Mouse (Mus musculus): ENCODE results near the gene Zranb1. TPM values are rescaled to one million over a fixed set of nuclear protein-coding genes. Genes with fewer than 3 reads are reported as not detected.

Gene Zranb1
- total and polyA plus RNA-seq, 3 experiments: 17.4 to 18.5 TPM; not detected in 1

DNA sequence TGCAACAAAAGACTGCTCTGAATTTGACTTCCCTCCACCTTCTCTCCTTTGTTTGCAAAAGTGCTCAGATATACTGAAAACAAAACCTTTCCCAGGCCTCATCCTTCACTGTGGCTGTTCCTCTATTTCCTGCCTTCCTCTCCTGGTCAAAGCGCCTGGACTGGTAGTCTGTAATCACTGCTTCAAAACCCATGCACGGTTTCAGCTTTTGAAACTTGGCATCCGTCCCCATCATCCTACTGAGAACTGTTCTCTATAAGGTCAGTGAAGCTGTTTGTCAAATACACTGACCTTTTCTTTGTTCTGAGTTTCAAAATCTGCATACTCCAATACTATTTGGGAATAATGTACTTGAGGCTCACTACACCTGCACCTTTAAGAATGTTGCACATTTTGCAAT, 3.7 kb upstream of the Zranb1 start:
- DNase-seq (ENCODE audit: low read depth, low spot score): no peak
- peaks cover 0 to 2% of the 10 kb centered on the region in 2 experiments; a peak in 1 of 4 replicates for H3K36me3 ChIP-seq (ENCODE audit: control insufficient read depth in 1 of 2, insufficient read depth in 2 of 2, low read length in 2 of 2)
- no peaks in the 10 kb centered on the region for H3K9me3 ChIP-seq (replicated peaks; ENCODE audit: insufficient read depth, low read length)
- TF ChIP-seq GATA1 (IDR thresholded peaks at IDR 0.05; ENCODE audit: low read depth, low read length): no peak
- TF ChIP-seq POLR2AphosphoS2 (IDR thresholded peaks at IDR 0.05; ENCODE audit: low read length): no peak
- TF ChIP-seq ELF1 (IDR thresholded peaks at IDR 0.05; ENCODE audit: low read depth, low read length): no peak
- TF ChIP-seq CHD1 (IDR thresholded peaks at IDR 0.05; ENCODE audit: low read depth, low read length): no peak
- no peak for TF ChIP-seq SMC3 (IDR thresholded peaks at IDR 0.05; ENCODE audit: low read depth, low read length)
- TF ChIP-seq POLR2A (IDR thresholded peaks at IDR 0.05; ENCODE audit: control insufficient read depth in 1 of 2, insufficient read depth in 1 of 2, low read depth in 1 of 2, low read length in 2 of 2, poor library complexity in 1 of 2): no peak
- TF ChIP-seq TCF12 (IDR thresholded peaks at IDR 0.05; ENCODE audit: low read depth, low read length): no peak
- no peak for TF ChIP-seq E2F4 (IDR thresholded peaks at IDR 0.05; ENCODE audit: borderline replicate concordance, low read depth, low read length)
- no peak for TF ChIP-seq GABPA (IDR thresholded peaks at IDR 0.05; ENCODE audit: low read depth, low read length)
- no peak for TF ChIP-seq RCOR1 (IDR thresholded peaks at IDR 0.05; ENCODE audit: low read depth, low read length)
- no peak for TF ChIP-seq TBP (IDR thresholded peaks at IDR 0.05; ENCODE audit: low read depth, low read length)
- no peak for TF ChIP-seq NELFE (IDR thresholded peaks at IDR 0.05; ENCODE audit: low read depth, low read length)
- no peak for TF ChIP-seq SIN3A (IDR thresholded peaks at IDR 0.05; ENCODE audit: low read length)
- TF ChIP-seq MAZ (IDR thresholded peaks at IDR 0.05; ENCODE audit: low read depth, low read length): no peak
- no peak for TF ChIP-seq KAT2A (conservative IDR thresholded peaks at IDR 0.05; ENCODE audit: low read depth, low read length)
- no peak for TF ChIP-seq MAX (IDR thresholded peaks at IDR 0.05; ENCODE audit: low read length)
- TF ChIP-seq EP300 (IDR thresholded peaks at IDR 0.05; ENCODE audit: low read depth in 1 of 2, low read length in 2 of 2): no peak
- no peak overlapping the region for H3K9ac ChIP-seq (ENCODE audit: control insufficient read depth, low read depth, low read length, poor library complexity, severe bottlenecking)
- H3K4me3 ChIP-seq (ENCODE audit: control insufficient read depth in 1 of 2, insufficient read depth in 1 of 2, low read depth in 2 of 2, low read length in 2 of 2): no peak overlapping the region
- H3K27ac ChIP-seq (ENCODE audit: control insufficient read depth, low read depth, low read length): no peak overlapping the region
- H3K4me1 ChIP-seq (ENCODE audit: control insufficient read depth in 1 of 2, insufficient read depth in 2 of 2, low read length in 2 of 2): no peaks in the 10 kb centered on the region; a peak in 2 of 4 replicates
- peaks cover 14% of the 10 kb centered on the region for H3K79me2 ChIP-seq (ENCODE audit: control insufficient read depth, insufficient read depth, low read length, poor library complexity)
- no peaks in the 10 kb centered on the region for H3K27me3 ChIP-seq (ENCODE audit: control insufficient read depth in 1 of 2, insufficient read depth in 2 of 2, low read length in 2 of 2)

DNA sequence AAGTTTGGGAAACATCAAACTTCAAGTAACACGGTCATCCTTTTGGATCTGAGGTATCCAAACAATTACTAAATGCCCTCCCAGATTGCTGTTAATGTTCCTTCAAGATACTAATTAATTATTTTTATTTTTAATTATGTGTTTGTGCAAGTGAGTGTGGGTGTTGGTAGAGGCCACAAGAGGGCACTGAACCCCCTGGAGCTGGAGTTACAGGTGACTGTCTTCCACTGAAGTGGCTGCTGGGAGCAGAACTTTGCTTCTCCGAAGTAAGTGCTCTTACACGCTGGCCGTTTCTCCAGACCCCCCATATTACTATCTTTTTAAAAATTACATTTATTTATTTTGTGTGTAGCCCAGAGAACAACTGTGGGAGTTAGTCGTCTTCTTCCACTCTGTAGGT, 887 bp upstream of the Zranb1 start:
- TF ChIP-seq ZC3H11A (IDR thresholded peaks at IDR 0.05; ENCODE audit: low read depth, low read length): peak; percentile 16; the same call in 1 of the 2 replicates
- 0 out of 2 replicates have a peak, but pooled peaks have one; percentile 25 for TF ChIP-seq RCOR1 (IDR thresholded peaks at IDR 0.05; ENCODE audit: low read depth, low read length)
- no peak for TF ChIP-seq MXI1 (IDR thresholded peaks at IDR 0.05; ENCODE audit: low read depth, low read length)
- no peak for TF ChIP-seq TBP (IDR thresholded peaks at IDR 0.05; ENCODE audit: low read depth, low read length)
- TF ChIP-seq E2F4 (IDR thresholded peaks at IDR 0.05; ENCODE audit: borderline replicate concordance, low read depth, low read length): no peak
- TF ChIP-seq SMC3 (IDR thresholded peaks at IDR 0.05; ENCODE audit: low read depth, low read length): peak; percentile 52
- TF ChIP-seq CTCF (IDR thresholded peaks at IDR 0.05 in 2 of 3, conservative IDR thresholded peaks at IDR 0.05 in 1 of 3; ENCODE audit: control insufficient read depth in 1 of 3, insufficient read depth in 1 of 3, low read depth in 2 of 3, low read length in 3 of 3, poor library complexity in 1 of 3, severe bottlenecking in 1 of 3): peak; percentile 43 to 66 (median 60)
- 0 out of 2 replicates have a peak, but pooled peaks have one; percentile 29 for TF ChIP-seq HCFC1 (IDR thresholded peaks at IDR 0.05; ENCODE audit: low read depth, low read length)
- no peak for TF ChIP-seq MEF2A (IDR thresholded peaks at IDR 0.05; ENCODE audit: extremely low read depth, insufficient replicate concordance, low read depth, low read length, poor library complexity, severe bottlenecking)
- peak; percentile 56 for TF ChIP-seq RAD21 (IDR thresholded peaks at IDR 0.05; ENCODE audit: low read depth, low read length)
- TF ChIP-seq SIN3A (IDR thresholded peaks at IDR 0.05; ENCODE audit: low read length): peak; percentile 31; the same call in 1 of the 2 replicates
- TF ChIP-seq TAL1 (IDR thresholded peaks at IDR 0.05; ENCODE audit: low read length): no peak
- Histone ChIP-seq H3K4me1 (ENCODE audit: control insufficient read depth in 1 of 2, insufficient read depth in 2 of 2, low read length in 2 of 2) (peaks cover 5 to 10% of the 10 kb centered on the region in 2 experiments; a peak in 3 of 4 replicates), H3K27me3 (ENCODE audit: control insufficient read depth in 1 of 2, insufficient read depth in 2 of 2, low read length in 2 of 2) (no peaks in the 10 kb centered on the region), H3K9me3 (replicated peaks; ENCODE audit: insufficient read depth, low read length) (no peaks in the 10 kb centered on the region), H3K4me3 (ENCODE audit: control insufficient read depth in 1 of 2, insufficient read depth in 1 of 2, low read depth in 2 of 2, low read length in 2 of 2) (peak overlapping the region; percentile 75 to 88), H3K9ac (ENCODE audit: control insufficient read depth, low read depth, low read length, poor library complexity, severe bottlenecking) (peak overlapping the region; percentile 84), H3K27ac (ENCODE audit: control insufficient read depth, low read depth, low read length) (no peak overlapping the region; the same call in 1 of the 2 replicates), H3K36me3 (ENCODE audit: control insufficient read depth in 1 of 2, insufficient read depth in 2 of 2, low read length in 2 of 2) (peaks cover 0 to 20% of the 10 kb centered on the region in 2 experiments; a peak in 2 of 4 replicates), H3K79me2 (ENCODE audit: control insufficient read depth, insufficient read depth, low read length, poor library complexity) (peaks cover 34% of the 10 kb centered on the region)
- peak; percentile 65 for DNase-seq (ENCODE audit: low read depth, low spot score)
